Mouse (Mus musculus): ENCODE measurements around the gene Rab17. TPM values are rescaled to one million over a fixed set of nuclear protein-coding genes. Genes with fewer than 3 reads are reported as not detected.

Gene Rab17
- total and polyA plus RNA-seq, 3 experiments: not detected

GRCm38 (mm10) chr1:90972911-90973573, 3.6 kb upstream of the Rab17 start (continued):
- TF ChIP-seq GABPA (IDR thresholded peaks at IDR 0.05; ENCODE audit: low read depth, low read length) (no peak), TAL1 (IDR thresholded peaks at IDR 0.05; ENCODE audit: low read length) (no peak), EP300 (IDR thresholded peaks at IDR 0.05; ENCODE audit: low read depth in 1 of 2, low read length in 2 of 2) (no peak), ELF1 (IDR thresholded peaks at IDR 0.05; ENCODE audit: low read depth, low read length) (no peak), CTCF (IDR thresholded peaks at IDR 0.05 in 2 of 3, conservative IDR thresholded peaks at IDR 0.05 in 1 of 3; ENCODE audit: control insufficient read depth in 1 of 3, insufficient read depth in 1 of 3, low read depth in 2 of 3, low read length in 3 of 3, poor library complexity in 1 of 3, severe bottlenecking in 1 of 3) (peak; percentile 98 to 99 (median 98)), SMC3 (IDR thresholded peaks at IDR 0.05; ENCODE audit: low read depth, low read length) (peak; percentile 98), ZNF384 (IDR thresholded peaks at IDR 0.05; ENCODE audit: low read depth, low read length) (no peak), TCF12 (IDR thresholded peaks at IDR 0.05; ENCODE audit: low read depth, low read length) (no peak), USF1 (IDR thresholded peaks at IDR 0.05; ENCODE audit: low read depth, low read length) (no peak), MAFK (IDR thresholded peaks at IDR 0.05; ENCODE audit: borderline replicate concordance, low read depth, low read length) (no peak), NELFE (IDR thresholded peaks at IDR 0.05; ENCODE audit: low read depth, low read length) (no peak), TBP (IDR thresholded peaks at IDR 0.05; ENCODE audit: low read depth, low read length) (no peak)

DNA sequence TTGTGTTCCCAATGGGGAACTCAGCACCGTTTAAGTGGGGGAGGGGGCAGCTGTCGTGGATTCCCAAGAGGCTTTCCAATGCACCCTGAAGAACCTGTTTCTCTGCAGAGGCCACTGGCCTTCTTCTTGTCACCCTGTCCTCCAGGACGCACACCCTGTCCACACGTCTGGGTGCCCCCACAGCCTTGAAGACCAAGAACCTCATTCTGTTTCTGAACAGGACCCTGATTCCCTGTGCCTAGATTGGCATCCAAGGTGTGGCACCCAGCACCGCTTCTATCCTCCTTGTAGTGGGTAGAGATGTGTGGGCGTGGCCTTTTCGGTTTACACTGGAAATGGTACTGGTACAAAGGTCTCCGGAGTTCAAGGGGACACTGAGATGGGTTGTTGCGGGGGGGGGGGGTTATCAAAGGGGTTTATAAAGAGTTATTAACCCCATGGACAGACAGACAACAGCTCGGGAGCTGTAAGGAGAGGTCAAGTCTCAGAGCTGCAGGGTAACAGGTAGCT, 475 bp upstream of the Rab17 start:
- Histone ChIP-seq H3K4me1 (ENCODE audit: control insufficient read depth in 1 of 2, insufficient read depth in 2 of 2, low read length in 2 of 2) (peaks cover 0 to 4% of the 10 kb centered on the region in 2 experiments; a peak in 2 of 4 replicates), H3K79me2 (ENCODE audit: control insufficient read depth, insufficient read depth, low read length, poor library complexity) (no peaks in the 10 kb centered on the region), H3K27me3 (ENCODE audit: control insufficient read depth in 1 of 2, insufficient read depth in 2 of 2, low read length in 2 of 2) (no peaks in the 10 kb centered on the region; a peak in 1 of 4 replicates), H3K9ac (ENCODE audit: control insufficient read depth, low read depth, low read length, poor library complexity, severe bottlenecking) (no peak overlapping the region), H3K4me3 (ENCODE audit: control insufficient read depth in 1 of 2, insufficient read depth in 1 of 2, low read depth in 2 of 2, low read length in 2 of 2) (no peak overlapping the region), H3K9me3 (replicated peaks; ENCODE audit: insufficient read depth, low read length) (no peaks in the 10 kb centered on the region), H3K36me3 (ENCODE audit: control insufficient read depth in 1 of 2, insufficient read depth in 2 of 2, low read length in 2 of 2) (no peaks in the 10 kb centered on the region), H3K27ac (ENCODE audit: control insufficient read depth, low read depth, low read length) (no peak overlapping the region)
- DNase-seq (ENCODE audit: low read depth, low spot score): no peak
- TF ChIP-seq MAZ (IDR thresholded peaks at IDR 0.05; ENCODE audit: low read depth, low read length) (no peak), NELFE (IDR thresholded peaks at IDR 0.05; ENCODE audit: low read depth, low read length) (no peak), ZMIZ1 (IDR thresholded peaks at IDR 0.05; ENCODE audit: low read depth, low read length) (no peak), ZKSCAN1 (IDR thresholded peaks at IDR 0.05; ENCODE audit: low read depth, low read length) (no peak), MAX (IDR thresholded peaks at IDR 0.05; ENCODE audit: low read length) (no peak)

GRCm38 (mm10) chr1:90968649-90969048, 812 bp downstream of the Rab17 start:
- Histone ChIP-seq H3K4me1 (ENCODE audit: control insufficient read depth in 1 of 2, insufficient read depth in 2 of 2, low read length in 2 of 2) (peaks cover 0 to 4% of the 10 kb centered on the region in 2 experiments; a peak in 2 of 4 replicates), H3K27ac (ENCODE audit: control insufficient read depth, low read depth, low read length) (no peak overlapping the region), H3K79me2 (ENCODE audit: control insufficient read depth, insufficient read depth, low read length, poor library complexity) (no peaks in the 10 kb centered on the region), H3K4me3 (ENCODE audit: control insufficient read depth in 1 of 2, insufficient read depth in 1 of 2, low read depth in 2 of 2, low read length in 2 of 2) (no peak overlapping the region), H3K27me3 (ENCODE audit: control insufficient read depth in 1 of 2, insufficient read depth in 2 of 2, low read length in 2 of 2) (no peaks in the 10 kb centered on the region; a peak in 1 of 4 replicates), H3K9ac (ENCODE audit: control insufficient read depth, low read depth, low read length, poor library complexity, severe bottlenecking) (no peak overlapping the region), H3K36me3 (ENCODE audit: control insufficient read depth in 1 of 2, insufficient read depth in 2 of 2, low read length in 2 of 2) (no peaks in the 10 kb centered on the region), H3K9me3 (replicated peaks; ENCODE audit: insufficient read depth, low read length) (no peaks in the 10 kb centered on the region)
- TF ChIP-seq CHD1 (IDR thresholded peaks at IDR 0.05; ENCODE audit: low read depth, low read length) (no peak), ZKSCAN1 (IDR thresholded peaks at IDR 0.05; ENCODE audit: low read depth, low read length) (no peak), USF2 (IDR thresholded peaks at IDR 0.05; ENCODE audit: borderline replicate concordance in 1 of 2, insufficient read depth in 1 of 2, low read depth in 1 of 2, low read length in 2 of 2) (no peak), ETS1 (IDR thresholded peaks at IDR 0.05; ENCODE audit: low read depth, low read length) (no peak), POLR2AphosphoS2 (IDR thresholded peaks at IDR 0.05; ENCODE audit: low read length) (no peak)
- no peak for DNase-seq (ENCODE audit: low read depth, low spot score)

Data from MEL (cell line).